Mouse (Mus musculus): ENCODE data around the gene Col27a1. TPM values are rescaled to one million over a fixed set of nuclear protein-coding genes. Genes with fewer than 3 reads are reported as not detected.

The Col27a1 gene
- 15.0 TPM in 2 replicates for polyA plus RNA-seq (2012; rRNA removed)

DNA sequence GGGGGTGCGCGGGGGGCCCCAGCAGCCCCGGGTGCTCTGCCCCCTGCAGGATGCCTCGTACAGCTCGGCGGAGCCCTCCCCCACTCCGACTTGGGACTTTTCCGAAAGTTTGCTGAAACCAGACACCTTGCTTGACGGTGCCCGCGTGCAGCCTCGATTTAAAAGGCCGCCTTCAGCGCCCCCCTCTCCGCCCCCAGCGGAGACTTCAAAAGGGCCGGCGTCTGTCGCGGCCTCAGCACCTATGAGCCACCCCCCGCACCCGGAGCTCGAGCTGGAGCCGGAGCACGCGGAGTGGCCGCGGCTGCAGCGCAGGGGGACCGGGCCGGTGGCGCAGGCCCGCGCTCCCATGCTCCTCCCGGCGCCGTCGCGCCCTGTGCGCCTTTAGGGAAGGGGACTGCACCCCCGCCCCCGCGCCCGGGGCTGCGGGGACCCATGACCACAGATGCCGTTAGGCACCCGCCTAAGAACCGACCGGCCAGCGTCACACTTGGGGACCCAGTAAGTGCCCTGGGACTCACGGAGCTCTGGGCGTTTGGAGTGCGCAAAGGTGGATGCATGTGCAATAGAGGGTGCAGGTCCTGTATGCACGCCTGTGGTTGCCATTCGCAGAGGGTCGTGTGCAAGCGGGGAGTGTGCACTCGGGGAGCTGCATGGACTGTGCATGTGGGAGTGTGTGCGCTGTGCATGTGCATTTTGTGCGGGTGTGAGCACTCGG, at the start of gene Col27a1:
TSS of gene Col27a1 (plus strand) at position 98 of the 715 bp plus-strand sequence.

DNA sequence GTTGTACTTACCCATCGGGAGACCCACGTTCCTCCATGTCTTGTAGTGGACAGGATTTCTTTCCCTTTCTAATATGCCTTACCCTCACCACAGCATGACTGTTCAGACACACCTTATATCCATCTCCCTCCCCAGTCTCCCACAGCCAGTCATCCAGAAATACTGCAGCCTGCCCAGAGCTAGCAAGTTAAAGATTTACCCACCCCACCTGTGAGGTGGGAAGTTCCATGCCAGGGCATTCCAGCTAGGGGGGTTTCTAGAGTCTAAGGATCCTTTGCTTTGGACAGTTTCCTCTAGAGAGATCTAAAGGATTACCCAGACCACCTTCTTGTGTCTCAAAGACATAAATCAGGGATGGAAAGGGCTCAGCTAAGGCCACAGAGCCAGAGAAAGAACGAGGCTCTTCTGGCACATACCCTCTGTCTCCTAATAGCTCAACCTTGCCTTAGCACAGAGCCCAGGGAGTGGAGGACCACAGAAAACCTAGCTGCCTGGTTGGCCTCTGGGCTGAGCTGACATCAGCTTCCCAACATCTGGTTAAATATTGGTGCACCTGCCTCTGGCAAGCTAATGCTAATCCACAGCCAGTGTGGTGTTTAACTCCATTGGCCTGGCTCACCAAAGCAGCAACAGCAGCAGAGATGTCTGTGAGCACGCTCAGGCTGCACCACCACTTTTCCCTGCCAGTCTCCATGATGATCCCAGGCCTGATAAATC, 41.7 kb upstream of the Col27a1 start, which contains the start of gene Kif12:
TSS of gene Kif12 (minus strand) at position 163 of the 717 bp plus-strand sequence.

DNA sequence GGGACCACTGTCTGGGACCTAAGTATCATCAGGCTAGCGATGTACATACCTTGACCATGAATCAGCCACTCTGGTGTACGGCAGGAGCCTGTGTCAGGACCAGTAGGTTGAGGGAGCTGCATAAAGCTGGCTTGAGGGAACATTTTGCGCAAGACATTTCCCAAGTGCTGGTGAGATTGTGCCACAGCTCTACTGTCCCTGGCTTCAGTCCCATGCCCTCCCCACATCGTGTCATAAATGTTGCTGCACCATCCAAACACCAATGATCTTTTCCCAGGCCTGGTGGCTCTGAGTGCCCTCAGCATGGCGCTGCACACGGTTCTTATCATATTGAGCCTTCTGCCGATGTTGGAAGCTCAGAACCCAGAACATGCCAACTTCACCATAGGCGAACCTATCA, 130.5 kb downstream of the Col27a1 start, which contains the start of gene Orm1:
TSS of gene Orm1 (plus strand) at position 266 of the 400 bp plus-strand sequence.

DNA sequence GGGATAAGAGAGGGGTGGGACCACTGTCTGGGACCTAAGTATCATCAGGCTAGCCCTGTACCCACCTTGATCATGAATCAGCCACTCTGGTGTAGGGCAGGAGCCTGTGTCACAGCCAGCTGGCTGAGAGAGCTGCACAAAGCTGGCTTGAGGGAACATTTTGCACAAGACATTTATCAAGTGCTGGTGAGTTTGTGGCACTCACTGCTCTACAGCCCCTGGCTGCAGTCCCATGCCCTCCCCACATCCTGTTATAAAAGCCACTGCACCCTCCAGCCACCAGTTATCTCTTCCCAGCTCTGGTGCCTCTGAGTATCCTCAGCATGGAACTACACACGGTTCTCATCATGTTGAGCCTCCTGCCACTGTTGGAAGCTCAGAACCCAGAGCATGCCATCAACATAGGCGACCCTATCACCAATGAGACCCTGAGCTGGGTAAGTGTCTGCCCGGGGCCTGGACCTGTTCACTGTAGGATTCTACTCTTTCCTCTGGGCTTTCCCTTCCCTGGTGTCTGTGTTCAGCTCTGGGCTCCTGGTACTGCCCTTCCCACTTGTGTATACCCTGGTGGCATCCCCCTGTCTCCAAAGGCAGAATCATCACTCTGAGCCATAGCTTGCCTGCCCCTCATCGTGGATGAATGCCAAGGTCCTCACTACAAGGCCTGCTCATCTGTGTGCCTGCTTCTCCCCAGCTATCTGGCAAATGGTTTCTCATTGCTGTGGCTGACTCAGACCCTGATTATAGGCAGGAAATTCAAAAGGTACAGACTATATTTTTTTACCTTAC, 142.3 kb downstream of the Col27a1 start, which contains the start of gene Orm3:
TSS of gene Orm3 (plus strand) at position 286 of the 789 bp plus-strand sequence.

DNA sequence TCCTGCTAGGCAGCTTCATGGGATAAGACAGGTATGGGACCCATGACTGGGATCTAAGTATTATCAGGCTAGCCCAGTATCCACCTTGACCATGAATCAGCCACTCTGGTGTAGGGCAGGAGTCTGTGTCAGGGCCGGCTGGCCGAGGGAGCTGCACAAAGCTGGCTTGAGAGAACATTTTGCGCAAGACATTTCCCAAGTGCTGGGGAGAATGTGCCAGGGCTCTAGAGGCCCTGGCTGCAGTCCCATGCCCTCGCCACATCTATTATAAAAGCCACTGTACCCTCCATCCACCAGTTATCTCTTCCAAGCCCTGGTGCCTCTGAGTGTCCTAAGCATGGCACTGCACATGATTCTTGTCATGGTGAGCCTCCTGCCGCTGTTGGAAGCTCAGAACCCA, 148.3 kb downstream of the Col27a1 start, which contains the start of gene Orm2:
TSS of gene Orm2 (plus strand) at position 300 of the 400 bp plus-strand sequence.

Other genes with a start within 250 kb of the Col27a1 start
- gene Zfp618, start 248.4 kb upstream of the Col27a1 start, polyA plus RNA-seq (2012; rRNA removed), result 12.0 and 15.8 TPM in 2 replicates
- gene Ambp, start 59.2 kb upstream of the Col27a1 start, polyA plus RNA-seq (2012; rRNA removed), result 1.5 and 3.9 TPM in 2 replicates
- gene Kif12, start 41.9 kb upstream of the Col27a1 start, polyA plus RNA-seq (2012; rRNA removed), result 29.8 and 31.3 TPM in 2 replicates
- 0.59 and 0.64 TPM in 2 replicates for gene Orm1, start 130.6 kb downstream of the Col27a1 start, polyA plus RNA-seq (2012; rRNA removed)
- not detected in 2 replicates for gene Orm3, start 142.2 kb downstream of the Col27a1 start, polyA plus RNA-seq (2012; rRNA removed)
- not detected in 2 replicates for gene Orm2, start 148.4 kb downstream of the Col27a1 start, polyA plus RNA-seq (2012; rRNA removed)
- 5.4 and 7.6 TPM in 2 replicates for gene Akna, start 189.3 kb downstream of the Col27a1 start, polyA plus RNA-seq (2012; rRNA removed)

All from colon, adult 2 months (tissue).